Mouse (Mus musculus): ENCODE measurements around the gene Krtcap2.

The Krtcap2 gene

GRCm38 (mm10) chr3:89225918-89226317, 19.8 kb upstream of the Krtcap2 start:
- no peak for DNase-seq (ENCODE audit: low spot score)

- DNase-seq (ENCODE audit: low spot score): no peak
Observed at GRCm38 (mm10) chr3:89226361-89226760, 19.4 kb upstream of the Krtcap2 start.

GRCm38 (mm10) chr3:89226900-89227299, 18.9 kb upstream of the Krtcap2 start, which contains the start of gene Mtx1:
Gene Mtx1 (minus strand): TSS chr3:89227088.
- DNase-seq (ENCODE audit: low spot score): no peak

GRCm38 (mm10) chr3:89227307-89228179, 18.2 kb upstream of the Krtcap2 start:
- DNase-seq (ENCODE audit: low spot score): peak; percentile 74

- peak; percentile 87 for DNase-seq (ENCODE audit: low spot score)
Observed at GRCm38 (mm10) chr3:89228180-89228549, 17.6 kb upstream of the Krtcap2 start.

GRCm38 (mm10) chr3:89228836-89229235, 16.9 kb upstream of the Krtcap2 start, which contains the start of gene Muc1:
Gene Muc1 (plus strand): TSS chr3:89229057.
- no peak for DNase-seq (ENCODE audit: low spot score)

- DNase-seq (ENCODE audit: low spot score): no peak
Observed at GRCm38 (mm10) chr3:89229276-89229675, 16.5 kb upstream of the Krtcap2 start.

- DNase-seq (ENCODE audit: low spot score): no peak
Observed at GRCm38 (mm10) chr3:89230561-89230960, 15.2 kb upstream of the Krtcap2 start.

- DNase-seq (ENCODE audit: low spot score): no peak
Observed at GRCm38 (mm10) chr3:89231345-89231744, 14.4 kb upstream of the Krtcap2 start.

GRCm38 (mm10) chr3:89231772-89232275, 13.9 kb upstream of the Krtcap2 start:
- no peak for DNase-seq (ENCODE audit: low spot score)

GRCm38 (mm10) chr3:89232614-89233013, 13.2 kb upstream of the Krtcap2 start:
- DNase-seq (ENCODE audit: low spot score): no peak

- DNase-seq (ENCODE audit: low spot score): no peak
Observed at GRCm38 (mm10) chr3:89233562-89234110, 12.1 kb upstream of the Krtcap2 start.

GRCm38 (mm10) chr3:89236516-89236915, 9.2 kb upstream of the Krtcap2 start:
- DNase-seq (ENCODE audit: low spot score): no peak

- no peak for DNase-seq (ENCODE audit: low spot score)
Observed at GRCm38 (mm10) chr3:89237682-89238081, 8.1 kb upstream of the Krtcap2 start.

GRCm38 (mm10) chr3:89238494-89238893, 7.3 kb upstream of the Krtcap2 start:
- no peak for DNase-seq (ENCODE audit: low spot score)

- peak; percentile 53 for DNase-seq (ENCODE audit: low spot score)
Observed at GRCm38 (mm10) chr3:89242331-89242895, 3.4 kb upstream of the Krtcap2 start.

- DNase-seq (ENCODE audit: low spot score): no peak
Observed at GRCm38 (mm10) chr3:89243609-89244008, 2.2 kb upstream of the Krtcap2 start.

GRCm38 (mm10) chr3:89244158-89244981, 1.4 kb upstream of the Krtcap2 start:
- no peak for DNase-seq (ENCODE audit: low spot score)

- no peak for DNase-seq (ENCODE audit: low spot score)
Observed at GRCm38 (mm10) chr3:89244982-89245687, 631 bp upstream of the Krtcap2 start.

- peak; percentile 84 for DNase-seq (ENCODE audit: low spot score)
Observed at GRCm38 (mm10) chr3:89246261-89247100, 715 bp downstream of the Krtcap2 start, which contains the start of gene Trim46. Gene Trim46 (minus strand): TSS chr3:89246309.

Data from ovary, postnatal 14 days (tissue).